Mouse (Mus musculus) heart, adult 11 months (tissue): Measurements from ENCODE around the gene Coro1b.
"Not testable (repeated sequence)": the region's sequence is repeated elsewhere in the genome, so short reads cannot be mapped to it uniquely, and the experiment has no call there.

Source experiments
- DNase-seq: peaks from one replicate; pipeline ENCODE4 v3.0.0; 2022

Coro1b gene

GRCm38 (mm10) chr19:4121097-4121805 lies 27.2 kb upstream of the Coro1b start:
- DNase-seq, result peak; percentile 100

DNA sequence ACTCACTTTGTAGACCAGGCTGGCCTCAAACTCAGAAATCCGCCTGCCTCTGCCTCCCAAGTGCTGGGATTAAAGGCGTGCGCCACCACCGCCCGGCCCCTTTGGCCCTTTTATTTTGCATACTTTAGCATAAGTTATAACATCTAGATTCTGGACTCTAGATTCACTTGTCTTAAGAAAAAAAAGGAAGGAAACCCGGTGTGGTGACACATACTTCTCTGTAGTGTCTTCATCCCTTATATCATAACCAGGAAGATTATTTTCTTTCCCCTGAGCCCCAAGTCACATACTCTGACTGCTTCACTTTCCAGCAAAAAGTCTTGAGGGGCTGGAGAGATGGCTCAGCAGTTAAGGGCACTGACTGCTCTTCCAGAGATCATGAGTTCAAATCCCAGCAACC lies 26.5 kb upstream of the Coro1b start:
- DNase-seq, result not testable (repeated sequence)

GRCm38 (mm10) chr19:4122411-4123370 lies 25.7 kb upstream of the Coro1b start:
- no peak for DNase-seq

DNA sequence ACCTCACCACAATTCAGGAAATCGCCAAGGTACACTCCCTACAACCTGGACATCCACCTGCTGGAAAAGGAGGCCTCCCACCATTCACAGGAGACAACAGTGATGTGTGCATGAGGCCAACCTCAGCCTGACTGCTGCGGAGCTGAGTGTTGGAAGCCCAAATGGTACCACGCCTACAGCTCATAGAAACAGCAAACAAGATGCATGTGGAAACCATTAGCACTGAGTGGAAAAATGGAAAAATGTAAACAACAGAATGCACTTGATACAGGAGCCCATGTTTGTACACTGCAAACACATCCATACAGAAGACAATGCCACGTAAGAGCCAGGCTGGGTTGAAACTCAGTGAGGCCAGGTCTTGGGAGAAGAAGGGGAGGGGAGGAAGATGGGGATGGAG lies 24.0 kb upstream of the Coro1b start:
- DNase-seq, result no peak

DNA sequence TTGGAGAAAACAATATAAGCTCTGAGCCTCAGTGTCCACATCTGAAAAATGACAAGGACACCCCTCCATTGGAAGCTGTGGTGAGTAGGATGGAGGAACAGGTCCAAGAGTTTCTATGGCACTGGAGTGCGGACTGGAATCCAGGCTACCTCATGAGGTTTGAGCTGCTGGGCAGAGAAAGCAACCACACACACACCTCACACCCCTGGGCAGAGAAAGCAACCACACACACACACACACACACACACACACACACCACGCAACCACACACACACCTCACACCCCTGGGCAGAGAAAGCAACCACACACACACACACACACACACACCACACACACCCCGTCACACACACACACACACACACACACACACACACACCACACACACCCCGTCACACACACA lies 23.2 kb upstream of the Coro1b start:
- not testable (repeated sequence) for DNase-seq

DNA sequence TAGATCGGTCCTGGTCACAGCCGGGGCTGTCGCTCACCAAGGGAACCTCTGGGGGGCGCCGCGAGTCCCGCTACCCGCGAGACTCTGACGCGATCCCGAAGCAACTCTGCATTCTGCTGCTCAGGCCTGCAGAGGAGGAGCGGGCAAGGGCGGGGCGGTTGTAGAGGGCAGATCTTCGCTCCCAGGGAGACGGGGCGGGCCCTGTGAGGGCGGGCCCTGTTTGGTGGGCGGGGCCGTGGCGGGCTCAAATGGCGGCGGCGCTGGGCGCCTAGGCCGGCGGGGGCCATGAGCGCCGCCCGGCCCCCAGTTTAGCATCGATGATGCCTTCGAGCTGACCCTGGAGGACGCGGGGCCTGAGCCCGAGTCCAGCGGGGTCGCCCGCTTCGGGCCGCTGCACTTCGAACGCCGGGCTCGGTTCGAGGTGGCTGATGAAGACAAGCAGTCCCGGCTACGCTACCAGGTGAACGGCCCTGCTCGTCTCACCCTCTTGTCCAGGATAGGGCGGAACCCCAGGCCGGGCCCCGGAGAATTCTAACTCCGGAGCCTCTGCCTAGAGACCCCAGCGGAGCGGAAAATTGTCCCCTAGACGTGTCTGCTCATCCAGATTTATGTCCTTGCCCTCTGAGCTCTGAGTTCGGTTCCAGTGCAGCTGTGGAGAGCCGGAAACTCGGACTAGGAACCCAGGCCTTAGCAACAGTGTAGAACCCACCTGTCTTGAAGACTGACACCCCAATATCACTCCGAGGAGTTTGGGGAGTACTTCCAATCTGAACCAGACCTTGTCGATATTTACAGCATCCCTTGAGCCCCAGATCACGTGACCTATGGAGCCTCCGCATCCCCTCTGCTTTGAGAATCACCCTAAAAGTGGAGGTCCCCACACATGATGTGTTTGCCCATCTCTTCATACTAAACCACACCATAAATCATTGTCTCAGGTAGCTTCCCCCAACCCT lies 22.4 kb upstream of the Coro1b start, which contains the start of gene Aip:
Aip (minus strand) TSS at position 118 of the 956 bp plus-strand sequence.
- peak; percentile 100 for DNase-seq

DNA sequence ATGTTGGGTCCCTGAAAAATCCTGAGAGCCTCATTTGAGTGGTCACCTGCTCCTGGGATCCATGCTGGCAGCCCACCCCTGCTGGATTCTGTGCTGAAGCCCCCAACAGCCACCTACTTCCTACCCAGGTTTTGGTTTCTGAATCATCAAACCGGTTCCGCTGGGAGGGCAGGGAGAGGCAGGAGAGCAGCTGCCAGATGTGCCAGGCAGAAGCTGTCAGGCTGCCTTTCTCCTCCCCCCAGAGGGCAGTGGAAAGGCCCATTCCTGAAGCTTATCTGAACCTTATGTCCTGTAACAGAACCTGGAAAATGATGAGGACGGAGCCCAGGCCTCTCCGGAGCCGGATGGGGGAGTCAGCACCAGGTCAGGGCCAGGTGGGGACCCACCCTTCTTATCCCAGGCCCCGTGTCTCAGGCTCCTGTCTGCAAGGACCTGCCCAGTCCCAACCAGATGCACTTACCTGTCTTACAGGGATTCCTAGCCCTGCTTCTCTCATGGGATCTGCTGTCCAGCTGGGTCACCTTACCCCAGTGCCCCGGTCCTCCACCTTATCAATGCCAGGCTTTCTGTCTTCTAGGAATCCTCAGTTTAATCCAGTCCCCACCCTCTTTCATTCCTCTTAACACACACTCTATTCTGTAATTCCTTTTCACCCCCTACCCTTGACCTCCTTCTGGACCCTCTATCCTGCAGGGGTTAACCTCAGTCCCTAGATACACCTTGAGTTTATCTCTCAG lies 21.5 kb upstream of the Coro1b start:
- peak; percentile 96 for DNase-seq

GRCm38 (mm10) chr19:4129462-4129861 lies 19.0 kb upstream of the Coro1b start:
- DNase-seq, result peak; percentile 94

GRCm38 (mm10) chr19:4130106-4130505 lies 18.3 kb upstream of the Coro1b start:
- no peak for DNase-seq

- no peak for DNase-seq
These were observed 17.3 kb upstream of the Coro1b start for GRCm38 (mm10) chr19:4131075-4131474.

- DNase-seq, result no peak
These were observed 16.7 kb upstream of the Coro1b start for GRCm38 (mm10) chr19:4131768-4132167.

DNA sequence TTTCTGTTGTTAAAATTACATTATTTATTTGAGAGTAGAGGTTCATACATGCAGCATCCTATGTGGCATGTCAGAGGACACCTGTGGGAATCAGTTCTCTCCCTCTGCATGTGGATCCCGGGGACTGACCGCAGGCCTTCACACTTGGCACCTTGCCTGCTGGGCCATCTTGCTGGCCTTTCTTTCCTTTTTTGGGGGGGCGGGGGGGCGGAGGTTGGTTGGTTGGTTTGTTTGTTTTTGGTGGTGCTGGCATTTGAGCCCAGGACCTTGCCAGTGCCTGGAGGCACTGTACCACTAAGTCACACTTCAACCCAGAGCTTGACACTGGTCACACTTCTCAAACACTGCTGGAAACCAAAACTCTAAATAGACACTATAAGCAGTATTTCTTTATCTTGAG lies 14.1 kb upstream of the Coro1b start:
- no peak for DNase-seq

- DNase-seq, result not testable (repeated sequence)
These were observed 13.0 kb upstream of the Coro1b start for GRCm38 (mm10) chr19:4135229-4135962.

- not testable (repeated sequence) for DNase-seq
These were observed 12.5 kb upstream of the Coro1b start for GRCm38 (mm10) chr19:4135963-4136345.

DNA sequence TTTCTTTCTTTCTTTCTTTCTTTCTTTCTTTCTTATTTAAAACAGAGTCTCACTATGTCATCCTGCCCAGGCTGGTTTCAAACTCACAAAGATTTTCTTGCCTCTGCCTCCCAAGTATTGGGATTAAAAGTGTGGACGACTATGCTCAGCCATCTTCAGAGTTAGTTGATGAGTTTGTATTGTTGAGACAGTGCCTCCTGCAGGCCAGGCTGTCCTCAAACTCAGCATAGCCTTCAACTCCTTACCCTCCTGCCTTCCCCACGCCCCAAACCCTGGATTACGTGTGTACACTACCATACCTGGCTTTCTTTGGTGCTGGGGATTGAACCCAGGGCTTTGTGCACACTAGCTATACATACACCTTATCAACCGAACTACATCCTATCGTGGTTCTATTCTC lies 12.0 kb upstream of the Coro1b start:
- no peak for DNase-seq

DNA sequence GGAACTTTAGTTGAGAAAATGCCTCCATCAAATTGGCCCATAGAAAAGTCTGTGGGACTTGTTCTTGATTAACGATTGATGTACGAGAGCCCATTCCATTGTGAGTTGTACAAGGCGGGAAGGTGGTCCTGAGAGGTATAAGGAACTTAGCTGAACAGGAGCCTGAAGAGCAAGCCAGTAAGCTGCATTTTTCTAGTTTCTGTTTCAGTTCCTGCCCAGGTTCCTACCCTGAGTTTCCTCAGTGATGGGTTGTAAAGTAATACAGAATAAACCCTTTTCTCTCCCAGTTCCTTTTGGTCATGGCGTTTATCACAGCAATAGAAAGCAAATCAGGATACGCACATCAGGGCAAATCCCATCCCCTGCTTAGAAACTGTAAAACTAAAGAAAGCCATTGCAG lies 10.5 kb upstream of the Coro1b start:
- DNase-seq, result no peak

GRCm38 (mm10) chr19:4139446-4139845 lies 9.0 kb upstream of the Coro1b start, which contains the start of gene Gpr152:
TSS of gene Gpr152 (plus strand) at chr19:4139787.
- DNase-seq, result no peak

- DNase-seq, result peak; percentile 91
These were observed 8.3 kb upstream of the Coro1b start for GRCm38 (mm10) chr19:4140147-4140546.

DNA sequence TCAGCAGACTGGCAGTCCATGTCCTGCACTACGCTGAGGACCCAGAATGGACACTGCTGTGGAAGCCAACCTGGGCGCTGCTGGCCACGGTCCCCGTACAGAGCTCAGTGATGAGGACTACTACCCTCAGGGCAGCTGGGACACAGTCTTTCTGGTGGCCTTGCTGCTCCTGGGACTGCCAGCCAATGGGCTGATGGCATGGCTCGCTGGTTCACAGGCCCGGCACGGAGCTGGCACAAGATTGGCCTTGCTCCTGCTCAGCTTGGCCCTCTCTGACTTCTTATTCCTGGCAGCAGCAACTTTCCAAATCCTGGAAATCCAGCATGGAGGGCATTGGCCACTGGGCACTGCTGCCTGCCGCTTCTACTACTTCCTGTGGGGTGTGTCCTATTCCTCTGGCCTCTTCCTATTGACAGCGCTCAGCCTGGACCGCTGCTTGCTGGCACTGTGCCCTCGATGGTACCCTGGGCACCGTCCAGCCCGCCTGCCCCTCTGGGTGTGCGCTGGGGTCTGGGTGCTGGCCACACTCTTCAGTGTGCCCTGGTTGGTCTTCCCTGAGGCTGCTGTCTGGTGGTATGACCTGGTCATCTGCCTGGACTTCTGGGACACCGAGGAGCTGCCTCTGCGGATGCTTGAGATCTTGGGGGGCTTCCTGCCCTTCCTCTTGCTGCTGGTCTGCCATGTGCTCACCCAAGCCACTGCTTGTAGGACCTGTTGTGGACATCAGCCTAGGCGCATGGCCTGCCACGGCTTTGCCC lies 5.8 kb upstream of the Coro1b start:
- peak; percentile 92 for DNase-seq

GRCm38 (mm10) chr19:4143759-4144268 lies 4.6 kb upstream of the Coro1b start, which contains the start of gene Cabp4:
TSS of gene Cabp4 (minus strand) at chr19:4144033.
- peak; percentile 95 for DNase-seq
